Mouse (Mus musculus) bone marrow, adult 2 months (tissue): ENCODE measurements around the gene Thumpd3.

ENCODE experiments used
- CTCF ChIP-seq: fragments of 200-500 bp; IDR thresholded peaks from 2 replicates; pipeline ENCODE4 v1.5.1; 2011; ENCODE audit warnings: low read length, control low read depth; ENCODE audit not compliant: control insufficient read depth, insufficient read depth
- POLR2A ChIP-seq: fragments of 200-500 bp; IDR thresholded peaks from 2 replicates; pipeline ENCODE4 v1.6.1; 2011; ENCODE audit warnings: low read depth, mild to moderate bottlenecking, control low read depth, low read length, borderline replicate concordance; ENCODE audit not compliant: control insufficient read depth

- TF ChIP-seq POLR2A (no peak), CTCF (no peak)
These were observed 15.0 kb downstream of the Thumpd3 start for GRCm38 (mm10) chr6:113060892-113061563.
